Mouse (Mus musculus) mouse trophoblast stem cell (cell line): ENCODE data around the gene Tctex1d2.

Experiments used
- in situ Hi-C, 2 experiments: fragments of 300-500 bp; cut with MseI, MboI; formaldehyde crosslinking; loops; 2 replicates in 1 of 2; 3 replicates in 1 of 2; pipeline ENCODE4 v1.15.1; 2025

Gene Tctex1d2

GRCm38 (mm10) chr16:32469404-32470105 lies 50.1 kb downstream of the Tctex1d2 start:
- in situ Hi-C loops: no loop called here

GRCm38 (mm10) chr16:32472276-32473015 lies 52.9 kb downstream of the Tctex1d2 start:
- in situ Hi-C loops: no loop called here

GRCm38 (mm10) chr16:32477315-32477714 lies 57.8 kb downstream of the Tctex1d2 start:
- in situ Hi-C loops: no loop called here
